Mouse (Mus musculus): Measurements from ENCODE around the gene Guk1. TPM values are rescaled to one million over a fixed set of nuclear protein-coding genes. Genes with fewer than 3 reads are reported as not detected.

The Guk1 gene
- polyA plus RNA-seq, 1 experiment, result 81.0 TPM

- no peak overlapping the region for H3K4me3 ChIP-seq (ENCODE audit: insufficient read depth, poor library complexity, severe bottlenecking)
- no peak overlapping the region for H3ac ChIP-seq (ENCODE audit: control insufficient read depth, insufficient read length, low read depth)
- H3K27me3 ChIP-seq (ENCODE audit: control insufficient read depth, insufficient read depth, insufficient read length), result peaks cover 46% of the 10 kb centered on the region
- H3K79me3 ChIP-seq (ENCODE audit: low read depth), result no peaks in the 10 kb centered on the region
- no peaks in the 10 kb centered on the region for H3K36me3 ChIP-seq (ENCODE audit: control insufficient read depth, insufficient read depth)
- TF ChIP-seq CTCF (IDR thresholded peaks at IDR 0.05; ENCODE audit: control insufficient read depth, insufficient read depth, insufficient read length), result no peak
- TF ChIP-seq FOSL1 (IDR thresholded peaks at IDR 0.05; ENCODE audit: insufficient read depth, low read length, poor library complexity, severe bottlenecking), result no peak
- TF ChIP-seq MYOD1 (IDR thresholded peaks at IDR 0.05; ENCODE audit: control insufficient read depth, insufficient read length, low read depth), result no peak
- TF ChIP-seq USF1 (IDR thresholded peaks at IDR 0.05; ENCODE audit: low read depth), result no peak
- no peak for TF ChIP-seq MAX (IDR thresholded peaks at IDR 0.05)
- TF ChIP-seq CEBPB (IDR thresholded peaks at IDR 0.05; ENCODE audit: low read depth), result no peak
- no peak for TF ChIP-seq MYOG (IDR thresholded peaks at IDR 0.05; ENCODE audit: control insufficient read depth, extremely low read depth, insufficient read length)
- H3K79me2 ChIP-seq (ENCODE audit: control insufficient read depth, insufficient read depth), result no peaks in the 10 kb centered on the region
Observed at GRCm38 (mm10) chr11:59138537-59139486, 53.2 kb downstream of the Guk1 start.

- TF ChIP-seq MYOD1 (IDR thresholded peaks at IDR 0.05; ENCODE audit: control insufficient read depth, insufficient read length, low read depth) (no peak), MAX (IDR thresholded peaks at IDR 0.05) (no peak), MYOG (IDR thresholded peaks at IDR 0.05; ENCODE audit: control insufficient read depth, extremely low read depth, insufficient read length) (no peak), USF1 (IDR thresholded peaks at IDR 0.05; ENCODE audit: low read depth) (no peak), CEBPB (IDR thresholded peaks at IDR 0.05; ENCODE audit: low read depth) (no peak), FOSL1 (IDR thresholded peaks at IDR 0.05; ENCODE audit: insufficient read depth, low read length, poor library complexity, severe bottlenecking) (no peak), CTCF (IDR thresholded peaks at IDR 0.05; ENCODE audit: control insufficient read depth, insufficient read depth, insufficient read length) (no peak)
- Histone ChIP-seq H3K79me2 (ENCODE audit: control insufficient read depth, insufficient read depth) (no peaks in the 10 kb centered on the region), H3ac (ENCODE audit: control insufficient read depth, insufficient read length, low read depth) (no peak overlapping the region), H3K4me3 (ENCODE audit: insufficient read depth, poor library complexity, severe bottlenecking) (no peak overlapping the region), H3K36me3 (ENCODE audit: control insufficient read depth, insufficient read depth) (no peaks in the 10 kb centered on the region), H3K27me3 (ENCODE audit: control insufficient read depth, insufficient read depth, insufficient read length) (peaks cover 62% of the 10 kb centered on the region), H3K79me3 (ENCODE audit: low read depth) (no peaks in the 10 kb centered on the region)
Observed at GRCm38 (mm10) chr11:59136994-59137706, 54.9 kb downstream of the Guk1 start.

- no peaks in the 10 kb centered on the region for H3K79me3 ChIP-seq (ENCODE audit: low read depth)
- no peaks in the 10 kb centered on the region for H3K79me2 ChIP-seq (ENCODE audit: control insufficient read depth, insufficient read depth)
- TF ChIP-seq MAX (IDR thresholded peaks at IDR 0.05) (no peak), CEBPB (IDR thresholded peaks at IDR 0.05; ENCODE audit: low read depth) (no peak), MYOD1 (IDR thresholded peaks at IDR 0.05; ENCODE audit: control insufficient read depth, insufficient read length, low read depth) (no peak), USF1 (IDR thresholded peaks at IDR 0.05; ENCODE audit: low read depth) (no peak), CTCF (IDR thresholded peaks at IDR 0.05; ENCODE audit: control insufficient read depth, insufficient read depth, insufficient read length) (no peak), FOSL1 (IDR thresholded peaks at IDR 0.05; ENCODE audit: insufficient read depth, low read length, poor library complexity, severe bottlenecking) (no peak), MYOG (IDR thresholded peaks at IDR 0.05; ENCODE audit: control insufficient read depth, extremely low read depth, insufficient read length) (no peak)
- no peak within 1 kb of the TSS for H3K4me3 ChIP-seq (ENCODE audit: insufficient read depth, poor library complexity, severe bottlenecking)
- H3ac ChIP-seq (ENCODE audit: control insufficient read depth, insufficient read length, low read depth), result no peak within 1 kb of the TSS
- no peaks in the 10 kb centered on the region for H3K36me3 ChIP-seq (ENCODE audit: control insufficient read depth, insufficient read depth)
- H3K27me3 ChIP-seq (ENCODE audit: control insufficient read depth, insufficient read depth, insufficient read length), result peaks cover 72% of the 10 kb centered on the region
Observed at GRCm38 (mm10) chr11:59135904-59136452, 56.0 kb downstream of the Guk1 start, which contains the start of gene Obscn. Gene Obscn (minus strand): TSS chr11:59136402.

- Histone ChIP-seq H3ac (ENCODE audit: control insufficient read depth, insufficient read length, low read depth) (no peak overlapping the region), H3K36me3 (ENCODE audit: control insufficient read depth, insufficient read depth) (no peaks in the 10 kb centered on the region), H3K4me3 (ENCODE audit: insufficient read depth, poor library complexity, severe bottlenecking) (no peak overlapping the region), H3K79me3 (ENCODE audit: low read depth) (no peaks in the 10 kb centered on the region), H3K27me3 (ENCODE audit: control insufficient read depth, insufficient read depth, insufficient read length) (peaks cover 76% of the 10 kb centered on the region), H3K79me2 (ENCODE audit: control insufficient read depth, insufficient read depth) (no peaks in the 10 kb centered on the region)
- TF ChIP-seq MYOG (IDR thresholded peaks at IDR 0.05; ENCODE audit: control insufficient read depth, extremely low read depth, insufficient read length), result no peak
- no peak for TF ChIP-seq USF1 (IDR thresholded peaks at IDR 0.05; ENCODE audit: low read depth)
- TF ChIP-seq CEBPB (IDR thresholded peaks at IDR 0.05; ENCODE audit: low read depth), result no peak
- TF ChIP-seq MAX (IDR thresholded peaks at IDR 0.05), result no peak
- TF ChIP-seq MYOD1 (IDR thresholded peaks at IDR 0.05; ENCODE audit: control insufficient read depth, insufficient read length, low read depth), result no peak
- TF ChIP-seq CTCF (IDR thresholded peaks at IDR 0.05; ENCODE audit: control insufficient read depth, insufficient read depth, insufficient read length), result no peak
- no peak for TF ChIP-seq FOSL1 (IDR thresholded peaks at IDR 0.05; ENCODE audit: insufficient read depth, low read length, poor library complexity, severe bottlenecking)
Observed at GRCm38 (mm10) chr11:59135051-59135820, 56.8 kb downstream of the Guk1 start.

Measured in C2C12 (cell line).